Mouse (Mus musculus) bone marrow, adult 2 months (tissue): Measurements from ENCODE around the gene Adcy3.

Experiments
- CTCF ChIP-seq: fragments of 200-500 bp; IDR thresholded peaks from 2 replicates; pipeline ENCODE4 v1.5.1; 2011; ENCODE audit warnings: low read length, control low read depth; ENCODE audit not compliant: control insufficient read depth, insufficient read depth
- POLR2A ChIP-seq: fragments of 200-500 bp; IDR thresholded peaks from 2 replicates; pipeline ENCODE4 v1.6.1; 2011; ENCODE audit warnings: low read depth, mild to moderate bottlenecking, control low read depth, low read length, borderline replicate concordance; ENCODE audit not compliant: control insufficient read depth

DNA sequence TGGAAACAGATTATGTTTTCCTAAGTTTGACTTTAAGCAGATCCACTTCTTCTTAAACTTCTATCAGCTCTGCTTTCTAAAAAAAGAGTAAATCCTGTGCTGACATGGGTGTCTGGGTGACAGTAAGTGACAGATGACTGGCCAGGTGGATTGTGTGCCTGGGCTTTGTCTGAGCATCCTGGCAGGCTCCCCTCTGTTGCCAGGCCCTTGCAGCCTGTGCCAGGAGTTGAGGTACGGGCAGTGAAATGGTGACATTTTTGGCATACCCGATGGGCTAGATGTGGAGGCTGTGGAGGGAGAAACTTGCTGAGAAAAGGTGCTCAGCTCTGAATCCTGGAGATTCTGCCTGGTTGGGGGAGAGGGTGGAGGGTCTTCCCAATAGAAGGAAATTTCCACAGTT lies 24.6 kb downstream of the Adcy3 start:
- TF ChIP-seq POLR2A = no peak
- no peak for TF ChIP-seq CTCF
